Mouse (Mus musculus) erythroblast, embryonic 14.5 days (primary cell): Measurements from ENCODE around the gene Nemp1. TPM values are rescaled to one million over a fixed set of nuclear protein-coding genes. Genes with fewer than 3 reads are reported as not detected.
"Not testable (repeated sequence)": the region's sequence is repeated elsewhere in the genome, so short reads cannot be mapped to it uniquely, and the experiment has no call there.

Experiments used
- H3K27me3 ChIP-seq: 2 replicates; pipeline ENCODE4 v1.6.1; 2012; ENCODE audit warnings: inconsistent platforms; ENCODE audit not compliant: control insufficient read depth
- H3K36me3 ChIP-seq: 2 replicates; pipeline ENCODE4 v1.6.1; 2012; ENCODE audit warnings: mild to moderate bottlenecking, inconsistent platforms; ENCODE audit not compliant: control insufficient read depth
- H3K4me1 ChIP-seq: 2 replicates; pipeline ENCODE4 v1.6.1; 2012; ENCODE audit warnings: inconsistent platforms; ENCODE audit not compliant: control insufficient read depth
- H3K4me3 ChIP-seq: replicated peaks from 2 replicates; pipeline ENCODE3; 2012; ENCODE audit warnings: moderate library complexity, mild to moderate bottlenecking, inconsistent platforms
- H3K9me3 ChIP-seq: 2 replicates; pipeline ENCODE4 v1.6.1; 2012; ENCODE audit warnings: low read length, inconsistent platforms, mixed read lengths; ENCODE audit not compliant: control insufficient read depth
- GATA1 ChIP-seq: IDR thresholded peaks from 2 replicates; pipeline ENCODE4 v1.6.1; 2012; ENCODE audit warnings: low read length, inconsistent platforms, mixed read lengths
- TAL1 ChIP-seq: IDR thresholded peaks from 3 replicates; pipeline ENCODE4 v1.6.1; 2012; ENCODE audit warnings: low read length, inconsistent platforms, mixed read lengths
- polyA plus RNA-seq: library from polyadenylated mRNA; stranded (reverse); fragments of >175 nt; gene quantifications from 2 replicates; pipeline ENCODE4 v1.2.3, GENCODE M21; 2012

Nemp1 gene
- polyA plus RNA-seq, 1 experiment: 0.14 TPM

DNA sequence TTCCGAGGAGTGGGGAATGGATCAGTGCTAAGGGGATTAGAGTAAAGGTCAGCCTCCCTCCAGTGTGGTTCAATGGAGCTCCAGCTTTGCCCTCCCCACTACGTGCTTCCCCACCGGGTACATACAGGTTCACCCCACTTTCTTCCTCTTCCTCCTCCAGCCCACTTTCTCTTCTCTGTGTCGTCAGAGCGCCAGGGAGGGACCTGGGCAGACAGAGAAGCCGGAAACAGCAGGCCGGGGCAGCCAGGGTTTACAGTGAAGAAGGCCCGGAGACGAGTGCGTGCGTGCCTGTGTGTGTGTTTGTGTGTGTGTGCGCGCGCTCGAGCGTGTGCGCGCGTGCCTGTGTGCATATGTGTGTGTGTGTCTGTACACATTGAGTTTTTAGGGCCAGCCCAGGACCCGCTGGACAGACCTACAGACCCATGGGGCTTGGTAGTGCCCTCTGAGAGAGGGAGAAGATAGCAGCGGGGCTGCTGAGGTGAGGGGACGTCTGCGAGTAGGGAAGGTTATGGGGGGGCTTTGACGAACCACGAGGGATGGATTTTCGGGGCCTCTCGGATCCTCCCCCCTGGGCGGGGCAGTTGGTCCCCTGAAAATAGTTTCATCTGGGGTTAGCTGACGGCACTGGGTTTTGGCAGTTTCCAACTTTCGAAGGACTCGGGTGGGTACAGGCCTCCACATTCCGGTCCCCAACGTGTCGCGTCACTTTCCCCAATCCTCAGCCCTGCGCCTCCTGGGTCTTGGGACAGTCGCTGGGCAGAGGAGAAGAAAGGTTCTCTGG is 23.7 kb upstream of the Nemp1 start, which contains the start of gene Stat6:
TSS of gene Stat6 (plus strand) at position 215 of the 781 bp plus-strand sequence.
- H3K27me3 ChIP-seq: peaks cover 2% of the 10 kb centered on the region
- H3K4me1 ChIP-seq: peaks cover 35% of the 10 kb centered on the region
- peak within 1 kb of the TSS; percentile 75 for H3K4me3 ChIP-seq
- H3K36me3 ChIP-seq: peaks cover 15% of the 10 kb centered on the region
- TF ChIP-seq TAL1: no peak
- no peak for TF ChIP-seq GATA1
- H3K9me3 ChIP-seq: no peaks in the 10 kb centered on the region

DNA sequence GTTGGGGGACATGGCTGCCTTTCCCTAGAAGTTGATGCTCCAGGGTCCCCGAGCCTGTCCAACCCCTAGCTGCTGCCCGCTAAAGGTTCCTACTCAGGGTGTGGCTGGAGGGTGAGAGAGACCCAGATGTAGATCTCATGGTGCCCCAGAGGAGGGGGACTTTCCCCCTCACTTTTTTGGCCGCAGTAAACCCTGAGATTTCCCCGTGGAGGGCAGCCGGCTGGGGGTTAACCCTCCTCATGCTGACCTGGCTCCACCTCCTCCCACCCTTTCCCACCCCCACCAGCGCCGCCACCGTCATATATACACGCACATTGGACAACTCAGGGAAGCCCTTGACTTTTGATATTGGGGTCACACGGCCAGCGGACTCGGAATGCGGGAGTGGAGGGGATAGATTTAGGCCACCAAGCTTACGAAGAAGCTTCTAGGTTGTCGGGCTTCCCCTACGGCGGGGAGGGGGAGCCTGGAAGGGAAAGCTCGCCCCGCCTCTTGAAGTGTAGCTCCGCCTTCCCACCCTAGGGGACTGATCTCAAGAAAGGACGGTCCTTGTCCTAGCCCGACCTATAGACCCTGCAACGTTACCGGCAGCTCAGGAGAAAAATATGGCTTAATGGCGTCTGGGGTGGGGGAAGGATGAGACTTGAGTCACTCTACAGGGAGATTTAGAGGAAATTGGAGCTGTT is 23.0 kb upstream of the Nemp1 start:
- no peaks in the 10 kb centered on the region for H3K9me3 ChIP-seq
- H3K36me3 ChIP-seq: peaks cover 19% of the 10 kb centered on the region
- H3K4me3 ChIP-seq: peak overlapping the region; percentile 75
- peaks cover 2% of the 10 kb centered on the region for H3K27me3 ChIP-seq
- peaks cover 35% of the 10 kb centered on the region for H3K4me1 ChIP-seq
- TF ChIP-seq TAL1 (no peak), GATA1 (no peak)

DNA sequence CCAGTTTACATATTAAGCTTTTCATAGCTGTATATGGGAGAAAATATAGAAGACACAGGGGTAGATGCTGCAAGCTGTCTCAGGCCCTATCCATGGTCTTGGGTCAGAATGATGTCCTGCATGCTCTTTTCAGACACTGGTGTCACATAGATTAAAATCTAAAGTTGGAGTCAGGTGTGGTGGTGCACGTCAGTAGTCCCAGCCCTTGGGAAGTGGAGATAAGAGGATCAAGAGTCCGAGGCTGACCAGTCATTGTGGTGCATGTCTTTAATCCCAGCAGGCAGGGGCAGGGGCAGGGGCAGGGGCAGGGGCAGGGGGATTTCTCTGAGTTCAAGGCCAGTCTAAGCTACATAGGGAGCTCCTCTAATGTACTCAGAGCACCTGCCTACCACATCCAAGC is 20.9 kb upstream of the Nemp1 start:
- H3K4me3 ChIP-seq: no peak overlapping the region
- peaks cover 35% of the 10 kb centered on the region for H3K4me1 ChIP-seq
- H3K27me3 ChIP-seq: no peaks in the 10 kb centered on the region
- H3K9me3 ChIP-seq: no peaks in the 10 kb centered on the region
- TF ChIP-seq GATA1: no peak
- TF ChIP-seq TAL1: no peak
- peaks cover 23% of the 10 kb centered on the region for H3K36me3 ChIP-seq

DNA sequence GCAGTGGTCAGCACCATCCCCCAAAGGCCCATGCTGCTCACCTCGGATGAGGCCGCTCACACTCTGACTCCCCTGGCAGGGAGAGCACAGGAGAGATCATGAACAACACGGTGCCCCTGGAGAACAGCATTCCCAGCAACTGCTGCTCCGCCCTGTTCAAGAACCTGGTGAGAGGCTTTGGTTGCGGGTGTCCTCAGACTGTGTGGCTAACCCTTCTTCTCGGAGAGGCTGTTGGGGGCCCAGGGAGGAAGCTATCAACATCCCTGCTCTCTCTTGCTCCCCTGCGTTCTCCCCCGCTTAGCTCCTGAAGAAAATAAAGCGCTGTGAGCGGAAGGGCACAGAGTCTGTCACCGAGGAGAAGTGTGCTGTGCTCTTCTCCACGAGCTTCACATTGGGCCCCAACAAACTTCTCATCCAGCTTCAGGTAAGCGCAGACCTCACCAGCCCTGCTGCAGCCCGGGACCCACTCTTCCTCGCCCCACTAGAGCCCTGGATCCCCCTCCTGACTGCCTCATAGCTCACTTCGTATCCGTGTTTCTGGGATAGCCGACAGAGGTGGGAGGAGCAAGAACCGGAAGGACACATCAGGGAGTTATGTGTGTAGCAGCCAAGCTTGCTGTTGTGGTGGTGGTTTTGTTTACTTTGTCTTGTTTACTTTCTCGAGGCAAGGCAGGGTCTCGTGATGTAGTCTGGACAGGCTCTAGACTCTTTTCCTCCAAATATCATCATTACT is 13.6 kb upstream of the Nemp1 start:
- Histone ChIP-seq H3K27me3 (no peaks in the 10 kb centered on the region), H3K36me3 (peaks cover 65% of the 10 kb centered on the region), H3K4me3 (no peak overlapping the region), H3K9me3 (no peaks in the 10 kb centered on the region), H3K4me1 (peaks cover 1% of the 10 kb centered on the region; the same call in 1 of the 2 replicates)
- no peak for TF ChIP-seq GATA1
- TF ChIP-seq TAL1: no peak

DNA sequence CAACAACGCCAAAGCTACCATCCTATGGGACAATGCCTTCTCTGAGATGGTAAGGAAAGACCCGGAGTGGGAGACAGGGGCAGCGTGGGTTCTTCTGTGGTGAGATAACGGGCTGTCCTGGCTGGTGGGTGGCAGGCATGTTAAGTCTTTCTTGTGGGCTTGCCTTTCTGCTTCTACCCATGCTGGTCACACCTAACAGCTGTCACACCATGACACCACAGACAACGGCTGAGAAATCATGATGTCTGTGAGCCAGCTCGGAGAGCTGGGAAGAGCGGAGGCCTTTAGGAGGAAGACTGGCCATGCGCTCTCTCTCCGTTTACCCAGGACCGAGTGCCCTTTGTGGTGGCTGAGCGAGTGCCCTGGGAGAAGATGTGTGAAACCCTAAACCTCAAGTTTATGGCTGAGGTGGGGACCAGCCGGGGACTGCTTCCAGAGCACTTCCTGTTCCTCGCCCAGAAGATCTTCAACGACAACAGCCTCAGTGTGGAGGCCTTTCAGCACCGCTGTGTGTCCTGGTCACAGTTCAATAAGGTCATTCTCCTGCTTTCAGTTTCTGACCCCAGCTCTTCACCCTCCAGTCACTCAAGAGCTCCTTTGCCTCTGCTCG is 11.6 kb upstream of the Nemp1 start:
- no peak for TF ChIP-seq TAL1
- no peak for TF ChIP-seq GATA1
- H3K4me3 ChIP-seq: no peak overlapping the region
- no peaks in the 10 kb centered on the region for H3K27me3 ChIP-seq
- no peaks in the 10 kb centered on the region for H3K9me3 ChIP-seq
- H3K4me1 ChIP-seq: peaks cover 2% of the 10 kb centered on the region; the same call in 1 of the 2 replicates
- peaks cover 76% of the 10 kb centered on the region for H3K36me3 ChIP-seq

DNA sequence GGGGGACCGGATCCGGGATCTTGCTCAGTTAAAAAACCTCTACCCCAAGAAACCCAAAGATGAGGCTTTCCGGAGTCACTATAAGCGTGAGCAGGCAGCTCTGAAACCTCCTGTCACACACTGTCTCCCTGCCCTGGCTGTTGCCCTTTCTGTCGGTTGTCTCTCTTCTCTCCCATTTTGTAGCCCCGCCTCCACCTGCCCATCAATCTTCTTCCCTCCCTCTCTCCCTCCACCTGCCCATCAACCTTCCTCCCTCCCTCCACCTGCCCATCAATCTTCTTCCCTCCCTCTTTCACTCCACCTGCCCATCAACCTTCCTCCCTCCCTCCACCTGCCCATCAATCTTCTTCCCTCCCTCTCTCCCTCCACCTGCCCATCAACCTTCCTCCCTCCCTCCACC is 9.1 kb upstream of the Nemp1 start:
- peaks cover 54% of the 10 kb centered on the region for H3K36me3 ChIP-seq
- H3K27me3 ChIP-seq: peaks cover 12% of the 10 kb centered on the region
- H3K4me3 ChIP-seq, H3K9me3 ChIP-seq: not testable (repeated sequence)
- H3K4me1 ChIP-seq: peaks cover 13% of the 10 kb centered on the region

DNA sequence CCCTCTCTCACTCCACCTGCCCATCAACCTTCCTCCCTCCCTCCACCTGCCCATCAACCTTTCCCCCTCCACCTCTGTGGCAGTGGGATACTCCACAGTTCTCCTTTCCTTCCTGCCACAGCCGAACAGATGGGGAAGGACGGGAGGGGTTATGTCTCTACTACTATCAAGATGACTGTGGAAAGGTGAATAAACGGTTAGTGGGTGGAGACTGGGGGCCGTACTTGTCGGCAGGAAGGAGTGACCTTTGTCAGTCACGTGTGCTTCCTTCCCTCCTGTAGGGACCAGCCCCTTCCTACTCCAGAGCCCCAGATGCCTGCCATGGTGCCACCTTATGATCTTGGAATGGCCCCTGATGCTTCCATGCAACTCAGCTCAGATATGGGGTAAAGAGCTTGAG is 8.6 kb upstream of the Nemp1 start:
- peaks cover 53% of the 10 kb centered on the region for H3K36me3 ChIP-seq
- H3K4me1 ChIP-seq: peaks cover 17% of the 10 kb centered on the region
- no peak overlapping the region for H3K4me3 ChIP-seq
- peaks cover 17% of the 10 kb centered on the region for H3K27me3 ChIP-seq
- H3K9me3 ChIP-seq: no peaks in the 10 kb centered on the region
- no peak for TF ChIP-seq GATA1
- no peak for TF ChIP-seq TAL1

DNA sequence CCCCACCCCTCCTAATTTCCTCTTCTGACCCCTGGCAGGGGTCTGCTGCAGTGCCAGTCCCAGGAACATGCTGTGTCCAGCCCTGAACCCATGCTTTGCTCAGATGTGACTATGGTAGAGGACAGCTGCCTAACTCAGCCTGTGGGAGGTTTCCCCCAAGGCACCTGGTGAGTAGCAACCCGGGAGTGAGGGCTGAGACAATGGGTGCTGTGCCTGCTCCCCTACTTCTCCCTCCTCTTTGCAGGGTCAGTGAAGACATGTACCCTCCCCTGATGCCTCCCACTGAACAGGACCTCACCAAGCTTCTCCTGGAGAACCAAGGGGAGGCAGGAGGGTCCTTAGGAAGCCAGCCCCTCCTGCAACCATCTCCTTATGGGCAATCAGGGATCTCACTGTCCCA is 7.2 kb upstream of the Nemp1 start:
- H3K36me3 ChIP-seq: peaks cover 41% of the 10 kb centered on the region
- H3K27me3 ChIP-seq: peaks cover 32% of the 10 kb centered on the region
- peaks cover 22% of the 10 kb centered on the region for H3K4me1 ChIP-seq
- TF ChIP-seq TAL1 (no peak), GATA1 (no peak)
- H3K9me3 ChIP-seq: no peaks in the 10 kb centered on the region
- no peak overlapping the region for H3K4me3 ChIP-seq
